Mouse (Mus musculus) kidney, embryonic 14.5 days (tissue): Measurements from ENCODE around the gene Epas1. TPM values are rescaled to one million over a fixed set of nuclear protein-coding genes. Genes with fewer than 3 reads are reported as not detected.

Source experiments
- polyA plus RNA-seq: library from polyadenylated mRNA; unstranded; fragments of >200 nt; fragmentation: Nextera tagmentation; extraction: Ambion mirVana; gene quantifications from 2 replicates; pipeline ENCODE4 v1.2.1, GENCODE M21; 2014

Epas1 gene
- polyA plus RNA-seq, 1 experiment from 2014 or later = 12.8 TPM

Other genes starting within 250 kb of the Epas1 start
- gene Gm10309, start 248.5 kb upstream of the Epas1 start, polyA plus RNA-seq = 0.31 and 0.43 TPM in 2 replicates
- gene Tmem247, start 163.6 kb downstream of the Epas1 start, polyA plus RNA-seq = not detected in 2 replicates
- gene Atp6v1e2, start 194.2 kb downstream of the Epas1 start, polyA plus RNA-seq = not detected in 2 replicates
- gene Rhoq, start 209.4 kb downstream of the Epas1 start, polyA plus RNA-seq = 19.5 and 22.4 TPM in 2 replicates